Mouse (Mus musculus) gastrocnemius, postnatal 25 days (tissue): ENCODE measurements around the gene Mpzl2. TPM values are rescaled to one million over a fixed set of nuclear protein-coding genes. Genes with fewer than 3 reads are reported as not detected.
A peak's percentile ranks its signal among the peaks of the same experiment; 100 is the strongest.

Source experiments
- DNase-seq: peaks from one replicate; pipeline ENCODE4 v3.0.0; 2022
- total RNA-seq, 2 experiments: library from RNA; stranded (reverse); gene quantifications; 1 replicate in 1 of 2; 2 replicates in 1 of 2; pipeline ENCODE4 v1.2.3; 2021

Mpzl2 gene
- total RNA-seq, 2 experiments from 2014 or later = 0.19 to 0.41 TPM

GRCm38 (mm10) chr9:45085741-45086690, 46.4 kb downstream of the Mpzl2 start:
- no peak for DNase-seq

DNA sequence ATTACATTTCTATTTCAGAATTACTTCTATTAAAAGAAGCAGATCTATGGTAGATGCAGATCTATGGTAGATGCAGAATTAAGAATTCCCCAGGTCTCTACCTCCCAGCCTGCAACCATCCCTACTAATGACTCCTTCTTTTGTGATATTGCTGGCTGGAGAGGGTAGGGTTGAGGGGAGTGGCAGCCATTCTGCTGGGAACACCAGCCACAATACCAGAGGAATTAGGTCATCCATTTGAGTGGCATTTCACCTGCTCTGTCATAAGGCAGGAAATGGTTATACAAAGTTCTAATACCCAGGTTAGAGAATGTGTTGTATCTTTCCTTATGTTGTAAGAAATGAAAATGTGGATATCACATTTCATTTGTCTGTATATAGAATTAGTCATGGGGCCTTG, 48.4 kb downstream of the Mpzl2 start:
- no peak for DNase-seq

DNA sequence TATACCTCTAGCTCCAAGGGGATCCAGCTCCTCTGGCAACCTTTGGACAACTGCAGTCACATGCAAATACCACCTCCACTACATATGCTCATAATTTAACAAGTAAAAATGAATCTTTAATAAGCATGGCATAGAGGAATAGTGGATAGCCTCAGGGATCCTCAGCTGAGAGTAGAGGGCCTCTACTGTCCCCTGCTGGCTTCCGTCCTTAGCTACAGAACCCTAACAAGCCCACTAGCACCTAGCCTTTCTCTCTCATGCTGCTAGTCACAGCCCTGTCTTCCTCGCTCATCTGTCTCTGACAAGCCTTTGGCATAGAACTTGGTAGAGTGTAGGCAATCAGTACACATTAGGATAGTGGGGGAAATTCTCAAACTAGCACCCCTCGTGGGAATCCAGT, 51.2 kb downstream of the Mpzl2 start:
- DNase-seq = no peak

DNA sequence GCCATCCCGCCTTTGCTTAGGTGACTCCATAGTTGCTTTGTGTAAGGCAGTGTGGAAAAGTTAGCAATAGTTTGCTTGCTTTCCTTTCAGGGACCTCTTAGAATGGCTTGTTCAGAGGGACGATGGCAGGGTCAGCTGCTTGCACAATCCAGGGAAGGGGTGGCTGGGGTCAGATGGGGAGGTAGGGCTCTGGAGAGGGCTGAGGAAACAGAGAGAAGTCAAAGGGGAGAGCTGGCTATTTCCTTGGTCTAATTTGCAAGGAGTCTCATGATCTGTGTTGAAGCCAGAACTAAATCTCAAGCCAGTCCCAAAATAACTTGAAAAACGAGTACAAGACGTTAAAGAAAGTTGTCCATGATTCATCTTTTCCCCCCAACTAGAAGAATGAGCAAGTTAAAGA, 53.0 kb downstream of the Mpzl2 start:
- DNase-seq = peak; percentile 16

GRCm38 (mm10) chr9:45095149-45095937, 55.7 kb downstream of the Mpzl2 start:
- no peak for DNase-seq

- DNase-seq = no peak
Observed at GRCm38 (mm10) chr9:45097877-45098276, 58.3 kb downstream of the Mpzl2 start.

- DNase-seq = no peak
Observed at GRCm38 (mm10) chr9:45098426-45098825, 58.8 kb downstream of the Mpzl2 start.

GRCm38 (mm10) chr9:45102528-45102927, 62.9 kb downstream of the Mpzl2 start:
- no peak for DNase-seq

DNA sequence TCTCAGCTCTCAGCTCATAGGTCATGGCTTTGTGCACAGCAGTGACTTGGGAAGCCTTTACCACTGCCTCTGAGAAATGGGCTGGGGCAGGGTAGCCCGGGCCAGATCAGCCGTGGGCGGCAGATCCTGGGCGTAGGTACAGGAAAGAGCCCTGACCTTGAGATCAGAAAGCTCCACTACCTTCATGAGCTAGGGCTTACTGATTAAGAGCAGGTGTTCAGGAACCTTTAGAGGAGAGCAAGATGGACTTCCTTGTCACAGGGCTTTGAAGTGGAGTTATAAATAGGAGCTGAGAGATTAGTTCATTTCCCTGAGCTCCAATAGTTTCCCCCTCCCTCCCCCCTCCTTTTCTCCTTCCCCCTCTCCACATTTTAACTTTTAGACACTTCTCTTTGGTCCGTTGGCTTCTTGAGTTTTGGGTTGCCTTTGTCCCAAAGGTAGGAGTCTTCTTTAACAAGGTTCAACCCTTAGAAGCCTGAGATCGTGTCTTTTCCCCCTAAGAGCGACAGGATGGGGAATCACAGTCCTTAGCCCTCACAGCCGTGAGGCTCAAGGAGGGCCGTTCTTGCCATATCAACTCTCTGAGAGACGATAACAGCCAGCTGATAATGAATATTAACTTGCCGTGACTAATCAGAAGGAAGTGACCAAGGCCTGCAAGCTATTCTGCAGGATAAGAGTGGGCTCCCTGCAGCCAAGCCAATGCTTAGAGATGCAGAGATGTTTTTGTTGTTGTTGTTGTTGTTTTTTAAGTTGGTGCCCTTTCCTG, 63.8 kb downstream of the Mpzl2 start:
- no peak for DNase-seq

Other genes with a start within 250 kb of the Mpzl2 start
- gene Tmem25, start 240.5 kb upstream of the Mpzl2 start, total RNA-seq = 1 to 10 TPM; 7.9 to 9.0 TPM
- under 1 TPM; 0.32 to 0.90 TPM for gene Ttc36, start 236.7 kb upstream of the Mpzl2 start, total RNA-seq
- 10 to 100 TPM; 10.0 to 15.3 TPM for gene Kmt2a, start 158.5 kb upstream of the Mpzl2 start, total RNA-seq
- gene Atp5l, start 119.1 kb upstream of the Mpzl2 start, total RNA-seq = 100 to 1,000 TPM; 769 to 791 TPM
- 10 to 100 TPM; 32.9 to 35.5 TPM for gene Ube4a, start 74.2 kb upstream of the Mpzl2 start, total RNA-seq
- gene Cd3g, start 59.4 kb upstream of the Mpzl2 start, total RNA-seq = under 1 TPM in 1 of 2 experiments, not detected in 1; 0.54 TPM
- gene Cd3d, start 58.0 kb upstream of the Mpzl2 start, total RNA-seq = not detected
- gene Cd3e, start 30.2 kb upstream of the Mpzl2 start, total RNA-seq = under 1 TPM in 1 of 2 experiments, not detected in 1; 0.43 TPM
- gene Mpzl3, start 15.4 kb downstream of the Mpzl2 start, total RNA-seq = 1 to 10 TPM; 1.2 to 1.5 TPM
- under 1 TPM; 0.28 to 0.86 TPM for gene Jaml, start 39.4 kb downstream of the Mpzl2 start, total RNA-seq
- 1 to 10 TPM; 1.7 to 1.9 TPM for gene Scn2b, start 78.0 kb downstream of the Mpzl2 start, total RNA-seq
- gene Scn4b, start 98.6 kb downstream of the Mpzl2 start, total RNA-seq = 100 to 1,000 TPM; 202 to 205 TPM
- 1 to 10 TPM; 1.7 to 1.9 TPM for gene BC049352, start 142.2 kb downstream of the Mpzl2 start, total RNA-seq
- gene Tmprss4, start 164.3 kb downstream of the Mpzl2 start, total RNA-seq = not detected
- gene Il10ra, start 229.3 kb downstream of the Mpzl2 start, total RNA-seq = under 1 TPM; 0.56 to 0.74 TPM